Mouse (Mus musculus): ENCODE data around the gene H2al1m.
"Not testable (repeated sequence)": the region's sequence is repeated elsewhere in the genome, so short reads cannot be mapped to it uniquely, and the experiment has no call there.

H2al1m gene

GRCm38 (mm10) chrX:9327954-9328353, 44.4 kb downstream of the H2al1m start:
- not testable (repeated sequence) for DNase-seq (ENCODE audit: low spot score in 2 of 2)

GRCm38 (mm10) chrX:9332366-9332962, 48.9 kb downstream of the H2al1m start:
- not testable (repeated sequence) for DNase-seq (ENCODE audit: low spot score in 2 of 2)

- peak in 1 of 2 experiments; percentile 67 for DNase-seq (ENCODE audit: low spot score in 2 of 2)
Observed at GRCm38 (mm10) chrX:9333035-9333434, 49.5 kb downstream of the H2al1m start.
